Mouse (Mus musculus): ENCODE data around the gene Hmgn1.

- no peak for TF ChIP-seq CTCF (IDR thresholded peaks at IDR 0.05; ENCODE audit: borderline replicate concordance, insufficient read depth, low read length)
- TF ChIP-seq POLR2A (IDR thresholded peaks at IDR 0.05; ENCODE audit: low read depth, low read length), result no peak
Observed at GRCm38 (mm10) chr16:96087436-96087835, 40.1 kb downstream of the Hmgn1 start.

Measured in embryonic fibroblast, embryonic 13.5 days (primary cell).